Mouse (Mus musculus) adrenal gland, adult 2 months (tissue): ENCODE data around the gene Slc25a11. TPM values are rescaled to one million over a fixed set of nuclear protein-coding genes. Genes with fewer than 3 reads are reported as not detected.

Experiments
- DNase-seq: peaks from one replicate; pipeline ENCODE4 v3.0.0; 2021
- polyA plus RNA-seq: library from polyadenylated mRNA; depleted of rRNA; stranded (reverse); fragments of >200 nt; gene quantifications from 2 replicates; pipeline ENCODE4 v1.2.3, GENCODE M21; 2012; rRNA removed
- total RNA-seq, 2 experiments: library from RNA; stranded (reverse); gene quantifications; 2 replicates each; pipeline ENCODE4 v1.2.3; 2021

Slc25a11 gene
- total and polyA plus RNA-seq, 3 experiments, result 118 to 140 (median 124) TPM

DNA sequence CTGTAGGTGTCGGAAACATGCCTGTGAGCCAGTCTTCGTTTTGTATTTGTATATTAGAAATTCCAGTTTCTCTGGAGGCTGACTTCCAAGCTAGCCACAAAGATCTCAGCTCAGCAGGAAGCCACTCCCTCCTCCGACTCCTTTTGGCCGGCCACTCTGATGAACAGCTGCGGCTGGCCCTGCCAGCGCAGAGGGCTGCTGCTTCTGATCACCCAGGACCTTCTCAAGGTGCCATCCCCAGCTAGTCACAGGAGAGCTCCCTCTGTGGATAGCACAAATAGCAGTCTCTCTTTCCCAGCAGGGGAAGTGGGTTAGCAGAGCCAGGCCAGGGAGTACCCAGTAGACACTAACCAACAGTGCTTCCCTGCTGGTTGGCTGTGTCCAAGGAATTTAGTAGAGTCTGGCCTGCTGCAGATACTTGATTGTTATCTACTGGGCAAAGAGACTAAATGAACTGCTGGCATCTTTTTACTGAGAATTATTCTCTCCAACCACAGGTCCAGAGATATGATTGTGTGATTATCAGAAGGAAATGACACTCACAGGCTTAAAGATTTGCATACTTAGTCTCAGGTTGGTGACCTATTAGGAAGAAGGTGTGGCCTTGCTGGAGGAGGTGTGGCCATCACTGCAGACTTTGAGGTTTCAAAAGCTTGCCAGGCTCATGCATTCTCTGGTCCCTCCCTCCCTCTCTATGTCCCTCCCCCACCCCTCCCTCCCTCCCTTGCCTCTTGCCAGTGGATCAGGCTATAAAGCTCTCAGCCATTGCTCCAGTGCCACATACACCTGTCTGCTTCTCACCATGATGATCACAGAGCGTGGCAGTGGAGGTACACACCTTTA, 25.1 kb downstream of the Slc25a11 start:
- DNase-seq, result no peak

DNA sequence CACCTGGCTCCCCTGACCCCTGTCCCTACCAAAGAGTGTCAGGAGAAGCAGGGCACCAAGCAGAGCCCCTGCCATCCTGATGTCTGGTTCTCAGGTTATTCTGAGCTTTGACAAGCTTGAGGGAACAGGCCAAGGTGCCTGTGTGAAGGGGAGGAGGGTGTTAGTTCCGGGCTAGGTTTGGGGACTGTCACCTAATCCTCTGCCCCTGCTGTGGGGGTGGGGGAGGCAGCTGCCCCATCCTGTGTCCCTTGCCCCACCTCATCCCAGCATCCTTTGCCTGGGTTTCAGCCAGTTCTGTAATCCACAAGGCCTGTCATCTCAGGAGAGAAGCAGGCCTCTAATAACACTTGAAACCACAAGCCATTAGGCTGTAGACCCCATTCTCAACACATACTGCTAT, 28.2 kb downstream of the Slc25a11 start, which contains the start of gene Chrne:
Chrne (minus strand) TSS at position 116 of the 400 bp plus-strand sequence.
- DNase-seq, result no peak

DNA sequence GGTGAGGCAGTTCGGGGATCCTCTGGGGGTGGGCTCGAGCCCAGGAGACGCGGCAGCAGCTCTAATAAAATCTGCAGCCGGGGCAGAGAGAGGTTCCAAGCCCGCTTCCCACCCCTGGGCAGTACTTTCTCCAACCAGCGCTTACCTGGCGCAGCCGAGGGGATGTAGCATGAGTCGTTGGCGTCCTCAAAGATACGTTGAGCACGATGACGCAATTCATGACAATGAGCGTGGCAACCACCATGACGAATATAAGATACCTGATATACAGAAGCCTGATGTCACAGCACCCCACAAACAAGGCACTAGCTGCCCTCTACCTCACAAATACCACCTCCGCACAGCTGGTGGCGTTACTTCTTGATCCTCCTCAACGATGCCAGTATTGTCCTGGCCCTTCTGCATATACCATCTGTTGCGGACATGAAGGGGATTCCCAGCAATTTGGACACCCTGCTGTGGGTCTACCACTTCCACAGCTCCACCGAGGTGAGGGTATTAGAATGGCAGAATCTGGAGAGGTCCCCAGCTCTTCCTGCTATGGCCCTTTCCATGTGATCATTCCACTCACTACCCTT, 31.7 kb downstream of the Slc25a11 start, which contains the start of gene 4930544D05Rik:
4930544D05Rik (plus strand) TSS at position 333 of the 578 bp plus-strand sequence.
- no peak for DNase-seq

DNA sequence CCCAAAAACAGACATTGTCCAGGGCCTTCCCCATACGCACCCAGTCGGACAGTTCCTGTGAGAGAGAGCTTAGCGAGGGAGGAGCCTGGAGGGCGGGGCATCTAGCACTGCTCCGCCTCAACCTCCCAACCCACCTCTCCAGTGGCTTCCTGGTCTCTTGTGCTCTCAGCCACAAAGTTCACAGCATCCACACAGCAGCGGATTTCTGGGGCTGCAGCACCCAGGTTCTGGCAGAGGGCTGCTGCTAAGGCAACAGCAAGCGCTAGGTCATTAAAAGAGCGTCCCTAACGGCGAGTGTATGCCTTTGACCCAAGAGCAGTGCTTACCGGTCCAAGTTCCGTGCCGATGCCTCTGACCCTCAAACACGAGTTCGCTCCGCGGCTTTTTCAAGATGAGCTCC, 32.2 kb downstream of the Slc25a11 start:
- DNase-seq, result peak; percentile 82

DNA sequence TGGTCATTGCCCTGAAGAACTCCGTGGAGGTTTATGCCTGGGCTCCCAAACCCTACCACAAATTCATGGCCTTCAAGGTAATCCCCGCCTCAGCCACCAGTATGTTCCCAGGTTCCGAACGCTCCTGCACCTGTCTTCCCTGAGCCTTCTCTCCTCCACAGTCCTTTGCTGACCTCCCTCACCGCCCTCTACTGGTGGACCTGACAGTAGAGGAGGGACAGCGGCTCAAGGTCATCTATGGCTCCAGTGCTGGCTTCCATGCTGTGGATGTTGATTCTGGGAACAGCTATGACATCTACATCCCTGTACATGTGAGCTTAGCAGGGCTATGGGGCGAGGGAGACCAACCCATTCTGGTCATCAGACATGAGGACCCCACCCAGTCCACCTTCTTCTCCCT, 34.8 kb downstream of the Slc25a11 start:
- no peak for DNase-seq

DNA sequence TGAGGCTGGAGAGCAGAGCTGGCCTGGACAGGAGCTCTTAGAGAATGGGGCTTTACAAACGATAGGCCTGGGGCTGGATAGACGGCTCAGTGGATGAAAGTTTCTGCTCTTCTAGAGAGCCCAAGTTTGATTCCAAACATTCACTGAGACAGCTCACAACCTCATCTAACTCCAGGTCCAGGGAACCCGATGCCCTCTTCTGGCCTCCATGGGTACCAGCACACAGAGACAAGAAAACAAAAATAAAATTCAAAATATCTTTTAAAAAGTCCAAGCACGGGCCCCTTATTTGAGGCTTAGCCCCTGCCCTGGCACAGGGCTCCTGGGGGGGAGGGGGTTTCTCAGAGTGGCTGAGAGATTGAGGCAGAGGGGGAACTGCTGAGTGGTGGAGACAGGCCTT, 36.5 kb downstream of the Slc25a11 start:
- DNase-seq, result no peak

DNA sequence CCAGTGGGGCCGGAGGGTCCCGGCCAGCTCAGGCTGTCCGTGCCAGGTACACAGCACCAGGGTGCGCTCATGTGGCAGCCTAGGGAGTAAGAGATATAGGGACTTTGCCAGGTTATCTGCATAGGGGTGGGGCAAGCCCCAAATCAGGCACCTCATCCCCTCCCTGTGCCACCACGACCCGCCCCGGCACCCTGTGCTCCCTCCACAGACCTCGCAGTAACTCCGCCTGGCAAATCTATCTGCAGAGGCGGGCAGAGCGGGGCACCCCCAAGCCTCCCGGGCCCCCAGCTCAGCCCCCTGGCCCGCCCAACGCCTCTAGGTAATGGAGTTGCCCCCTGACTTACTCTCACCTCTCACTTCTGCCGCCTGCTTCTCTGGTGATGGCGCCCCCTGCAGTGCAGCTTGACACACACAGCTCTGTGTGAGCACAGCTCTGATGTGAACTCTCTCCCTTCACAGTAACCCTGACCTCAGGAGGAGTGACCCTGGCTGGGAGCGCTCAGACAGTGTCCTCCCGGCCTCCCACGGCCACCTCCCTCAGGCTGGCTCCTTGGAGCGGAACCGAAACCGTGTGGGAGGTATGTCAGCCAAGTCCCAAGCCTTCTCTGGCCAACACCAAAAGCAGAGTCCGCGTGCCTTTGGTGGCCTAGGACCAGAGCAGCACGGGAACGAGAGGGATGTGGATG, 38.8 kb downstream of the Slc25a11 start:
- peak; percentile 30 for DNase-seq

DNA sequence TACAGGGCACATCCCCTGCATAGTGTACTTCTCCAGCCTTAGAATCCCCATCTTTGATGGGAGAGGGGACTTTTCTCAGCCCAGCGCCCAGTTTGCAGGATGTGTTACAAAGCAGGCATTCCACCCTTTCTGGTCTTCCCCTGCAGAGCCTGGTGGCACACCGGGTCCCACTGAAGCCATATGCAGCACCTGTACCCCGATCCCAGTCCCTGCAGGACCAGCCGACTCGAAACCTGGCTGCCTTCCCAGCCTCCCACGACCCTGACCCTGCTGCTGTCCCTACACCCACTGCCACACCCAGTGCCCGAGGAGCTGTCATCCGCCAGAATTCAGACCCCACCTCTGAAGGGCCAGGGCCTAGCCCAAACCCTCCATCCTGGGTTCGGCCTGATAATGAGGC, 39.7 kb downstream of the Slc25a11 start:
- DNase-seq, result no peak

DNA sequence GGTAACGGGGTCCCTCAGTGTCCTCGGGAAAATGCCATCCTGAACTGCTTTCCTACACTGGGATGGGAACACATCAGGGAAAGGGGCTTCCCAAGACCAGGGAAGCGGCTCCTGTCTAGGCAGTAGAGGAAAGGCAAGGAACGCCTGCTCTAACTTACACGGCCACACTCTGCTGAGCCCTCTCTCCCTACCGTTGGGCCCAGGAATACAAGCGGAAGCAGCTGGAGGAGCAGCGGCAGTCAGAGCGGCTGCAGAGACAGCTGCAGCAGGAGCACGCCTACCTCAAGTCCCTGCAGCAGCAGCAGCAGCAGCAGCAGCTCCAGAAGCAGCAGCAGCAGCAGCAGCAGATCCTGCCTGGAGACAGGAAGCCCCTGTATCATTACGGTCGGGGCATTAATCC, 40.6 kb downstream of the Slc25a11 start:
- no peak for DNase-seq

DNA sequence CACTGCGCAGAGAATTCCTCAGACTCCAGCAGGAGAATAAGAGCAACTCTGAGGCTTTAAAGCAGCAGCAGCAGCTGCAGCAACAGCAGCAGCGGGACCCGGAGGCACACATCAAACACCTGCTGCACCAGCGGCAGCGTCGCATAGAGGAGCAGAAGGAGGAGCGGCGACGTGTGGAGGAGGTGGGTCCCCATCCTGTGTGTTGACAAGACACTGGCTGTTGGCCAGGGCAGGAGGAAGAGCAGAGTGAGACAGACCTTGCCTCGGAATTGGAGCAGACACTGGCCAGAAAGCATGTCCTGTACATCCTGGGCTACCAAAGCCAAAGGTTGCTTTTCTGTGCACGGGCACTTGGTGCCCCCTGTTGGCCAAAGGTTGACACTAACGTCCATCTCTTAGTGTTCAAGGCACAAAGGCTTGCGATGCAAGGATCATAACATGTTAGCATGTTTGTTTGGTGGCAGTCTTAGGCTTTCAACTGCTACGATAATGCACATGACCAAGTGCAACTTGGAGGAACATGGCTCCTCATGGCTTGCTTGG, 42.2 kb downstream of the Slc25a11 start:
- DNase-seq, result peak; percentile 78

DNA sequence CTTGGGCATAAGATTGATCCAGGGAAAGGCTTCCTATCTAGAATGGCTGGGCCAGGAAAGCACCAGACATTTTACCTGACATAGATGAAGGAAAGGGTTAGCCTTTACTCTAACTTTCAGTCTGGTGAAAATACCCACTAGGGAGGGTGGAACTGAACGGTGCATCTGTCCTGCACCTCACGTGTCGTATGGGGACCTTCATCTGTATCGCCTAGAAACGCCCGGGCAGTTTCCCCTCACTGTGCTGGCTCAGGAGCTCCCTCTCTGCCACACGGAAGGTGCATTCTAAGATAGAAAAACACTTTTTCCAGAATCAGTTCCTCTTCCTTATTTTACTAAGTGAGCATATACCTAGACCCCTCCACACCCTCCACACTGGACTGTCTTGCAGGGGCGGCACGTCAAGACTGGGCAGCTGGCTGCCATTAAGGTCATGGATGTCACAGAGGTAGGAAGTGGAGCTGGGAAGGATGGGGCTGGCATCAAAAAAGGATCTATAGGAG, 48.8 kb downstream of the Slc25a11 start:
- no peak for DNase-seq

DNA sequence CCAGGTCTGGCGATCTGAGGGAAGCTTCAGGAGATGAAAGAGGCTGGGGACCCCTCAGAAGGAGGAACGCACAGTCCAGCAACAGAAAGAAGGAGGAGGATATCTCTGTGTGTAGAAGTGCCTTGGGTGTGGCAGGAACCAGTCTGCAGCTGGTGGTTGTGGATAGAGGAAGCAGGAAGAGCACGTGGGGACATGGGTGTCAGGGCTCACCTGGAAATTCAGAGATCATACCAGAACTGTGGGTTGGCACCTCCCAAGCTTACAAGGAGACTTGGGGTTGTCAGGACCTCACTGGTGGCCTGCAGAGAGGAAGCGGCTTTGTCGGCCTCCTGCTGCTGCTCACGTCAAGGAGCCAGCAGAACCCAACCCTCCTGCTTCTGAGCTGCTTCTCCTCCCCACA, 50.0 kb downstream of the Slc25a11 start:
- DNase-seq, result no peak

DNA sequence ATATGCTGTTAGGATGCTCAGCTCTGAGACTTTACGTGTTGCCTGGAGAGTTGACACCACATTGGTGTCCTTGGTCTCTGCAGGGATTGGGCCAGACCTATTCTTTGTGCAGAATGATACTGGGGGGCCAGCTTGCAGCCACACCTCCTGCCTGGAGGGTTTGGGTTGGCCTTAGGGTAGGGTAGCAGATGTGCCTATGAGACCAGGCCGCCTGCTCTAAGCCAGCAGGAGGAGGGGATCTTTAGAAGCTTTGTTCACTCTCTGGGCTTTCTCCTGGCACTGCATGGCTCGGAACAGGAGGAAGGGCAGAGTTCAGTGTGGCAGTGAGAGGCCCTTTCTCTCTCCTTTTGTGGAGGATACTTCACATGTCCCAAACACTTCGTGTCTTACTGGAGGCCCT, 51.2 kb downstream of the Slc25a11 start:
- DNase-seq, result no peak

DNA sequence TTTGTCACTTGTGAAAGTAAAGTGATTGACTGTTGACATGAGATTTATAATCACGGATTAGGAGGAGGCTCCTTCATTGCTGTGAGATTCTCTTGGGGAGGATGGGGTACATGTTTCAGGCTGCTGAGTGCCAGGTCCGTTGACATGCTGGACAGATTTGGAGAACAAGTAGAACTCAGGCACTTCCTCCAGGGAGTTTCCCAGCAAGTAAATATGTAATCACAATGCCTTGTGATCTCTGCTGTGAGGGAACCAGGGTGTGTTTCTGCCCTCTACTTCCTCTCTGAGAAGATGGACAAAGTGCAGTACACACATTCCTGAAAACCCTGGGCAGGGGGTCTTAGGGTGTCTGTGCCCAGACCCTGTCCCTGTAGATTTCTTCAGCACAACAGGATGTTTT, 51.6 kb downstream of the Slc25a11 start:
- no peak for DNase-seq

DNA sequence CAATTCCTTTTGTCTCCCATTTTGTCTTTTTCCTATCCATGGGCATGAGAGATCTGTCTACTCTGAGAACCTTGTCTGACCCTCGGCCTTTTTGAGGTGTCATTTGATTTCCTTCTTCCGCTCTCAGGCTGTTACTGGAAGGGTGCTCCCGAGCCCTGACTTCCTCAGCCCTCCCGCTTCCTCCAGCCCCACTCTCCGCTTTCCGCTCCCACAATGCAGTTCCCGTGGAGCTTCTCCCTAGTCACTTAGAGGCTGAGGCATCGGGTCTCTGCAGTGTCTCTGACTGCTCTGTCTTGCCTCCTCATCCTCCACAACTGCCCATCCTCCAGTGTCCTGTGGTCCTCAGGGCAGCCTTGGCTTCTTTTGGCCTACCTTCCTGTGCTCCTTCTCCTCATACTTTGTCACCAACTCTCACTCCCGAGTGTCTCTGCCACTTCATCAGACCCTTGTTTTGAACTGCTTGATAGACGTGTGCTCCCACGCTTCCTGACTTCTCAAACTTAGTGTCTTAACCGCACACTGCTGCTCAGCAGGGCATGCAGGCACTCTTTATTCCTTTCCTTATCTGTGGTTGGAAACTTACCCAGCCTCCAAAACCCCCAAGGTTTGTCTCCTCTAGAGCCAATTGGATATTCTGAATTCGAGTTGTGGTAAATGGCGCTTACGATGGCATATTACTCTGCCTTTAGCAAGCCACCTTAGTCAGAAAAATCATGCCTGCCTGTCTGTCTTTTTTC, 52.9 kb downstream of the Slc25a11 start:
- peak; percentile 45 for DNase-seq

Other genes with a start within 250 kb of the Slc25a11 start
- gene Pelp1, start 237.4 kb downstream of the Slc25a11 start, total RNA-seq, result 10 to 100 TPM; 15.4 to 22.2 TPM
- 25.0 and 39.1 TPM in 2 replicates for gene Pelp1, start 237.4 kb downstream of the Slc25a11 start, polyA plus RNA-seq
- gene Arrb2, start 214.8 kb downstream of the Slc25a11 start, total RNA-seq, result 10 to 100 TPM; 27.2 to 27.7 TPM
- 24.2 and 26.9 TPM in 2 replicates for gene Arrb2, start 214.8 kb downstream of the Slc25a11 start, polyA plus RNA-seq
- 10 to 100 TPM; 20.4 to 21.6 TPM for gene Med11, start 195.6 kb downstream of the Slc25a11 start, total RNA-seq
- gene Med11, start 195.6 kb downstream of the Slc25a11 start, polyA plus RNA-seq, result 8.9 TPM in 2 replicates
- 1 to 10 TPM; 1.2 to 1.5 TPM for gene Zmynd15, start 188.0 kb downstream of the Slc25a11 start, total RNA-seq
- gene Zmynd15, start 188.0 kb downstream of the Slc25a11 start, polyA plus RNA-seq, result 4.6 and 5.3 TPM in 2 replicates
- 10 to 100 TPM in 1 of 2 experiments, 1 to 10 TPM in 1; 9.4 to 14.0 TPM for gene Cxcl16, start 187.5 kb downstream of the Slc25a11 start, total RNA-seq
- gene Cxcl16, start 187.5 kb downstream of the Slc25a11 start, polyA plus RNA-seq, result 16.2 and 18.7 TPM in 2 replicates
- gene Tm4sf5, start 142.2 kb downstream of the Slc25a11 start, total RNA-seq, result 1 to 10 TPM in 1 of 2 experiments, under 1 TPM in 1; 0.52 to 1.5 TPM
- gene Tm4sf5, start 142.2 kb downstream of the Slc25a11 start, polyA plus RNA-seq, result 0.51 TPM in 1 of 2 replicates, not detected in the other
- gene Vmo1, start 132.9 kb downstream of the Slc25a11 start, total RNA-seq, result under 1 TPM in 1 of 2 experiments, not detected in 1; 0.45 TPM
- not detected in 2 replicates for gene Vmo1, start 132.9 kb downstream of the Slc25a11 start, polyA plus RNA-seq
- under 1 TPM in 1 of 2 experiments, not detected in 1; 0.23 TPM for gene Gltpd2, start 128.3 kb downstream of the Slc25a11 start, total RNA-seq
- 0.22 and 0.31 TPM in 2 replicates for gene Gltpd2, start 128.3 kb downstream of the Slc25a11 start, polyA plus RNA-seq
- gene Psmb6, start 122.1 kb downstream of the Slc25a11 start, total RNA-seq, result 100 to 1,000 TPM; 269 to 295 TPM
- 227 and 268 TPM in 2 replicates for gene Psmb6, start 122.1 kb downstream of the Slc25a11 start, polyA plus RNA-seq
- gene Gm40193, start 114.5 kb downstream of the Slc25a11 start, total RNA-seq, result not detected
- not detected in 2 replicates for gene Gm40193, start 114.5 kb downstream of the Slc25a11 start, polyA plus RNA-seq
- 10 to 100 TPM in 1 of 2 experiments, 1 to 10 TPM in 1; 8.0 to 10.9 TPM for gene Pld2, start 107.4 kb downstream of the Slc25a11 start, total RNA-seq
- 12.8 and 18.4 TPM in 2 replicates for gene Pld2, start 107.4 kb downstream of the Slc25a11 start, polyA plus RNA-seq
- 10 to 100 TPM; 44.8 to 46.0 TPM for gene Mink1, start 84.6 kb downstream of the Slc25a11 start, total RNA-seq
- gene Mink1, start 84.6 kb downstream of the Slc25a11 start, polyA plus RNA-seq, result 59.1 and 62.8 TPM in 2 replicates
- gene 4930544D05Rik, start 31.6 kb downstream of the Slc25a11 start, total RNA-seq, result not detected
- not detected in 2 replicates for gene 4930544D05Rik, start 31.6 kb downstream of the Slc25a11 start, polyA plus RNA-seq
- gene Chrne, start 28.3 kb downstream of the Slc25a11 start, total RNA-seq, result not detected
- 0.30 TPM in 1 of 2 replicates, not detected in the other for gene Chrne, start 28.3 kb downstream of the Slc25a11 start, polyA plus RNA-seq
- gene Gp1ba, start 8.4 kb downstream of the Slc25a11 start, total RNA-seq, result under 1 TPM in 1 of 2 experiments, not detected in 1; 0.12 TPM
- gene Gp1ba, start 8.4 kb downstream of the Slc25a11 start, polyA plus RNA-seq, result 0.03 TPM in 1 of 2 replicates, not detected in the other
- 100 to 1,000 TPM in 1 of 2 experiments, 10 to 100 TPM in 1; 76.9 to 106 TPM for gene Rnf167, start 244 bp downstream of the Slc25a11 start, total RNA-seq
- gene Rnf167, start 244 bp downstream of the Slc25a11 start, polyA plus RNA-seq, result 91.4 and 101 TPM in 2 replicates
- gene Pfn1, start 7.2 kb upstream of the Slc25a11 start, total RNA-seq, result 100 to 1,000 TPM; 833 to 893 TPM
- gene Pfn1, start 7.2 kb upstream of the Slc25a11 start, polyA plus RNA-seq, result 2,948 and 4,143 TPM in 2 replicates
- gene Eno3, start 9.7 kb upstream of the Slc25a11 start, total RNA-seq, result 10 to 100 TPM; 18.3 to 67.6 TPM
- gene Eno3, start 9.7 kb upstream of the Slc25a11 start, polyA plus RNA-seq, result 8.0 and 16.9 TPM in 2 replicates
- 10 to 100 TPM; 83.5 to 85.9 TPM for gene Spag7, start 21.9 kb upstream of the Slc25a11 start, total RNA-seq
- 12.3 and 16.0 TPM in 2 replicates for gene Spag7, start 21.9 kb upstream of the Slc25a11 start, polyA plus RNA-seq
- 10 to 100 TPM; 36.8 to 51.7 TPM for gene Camta2, start 40.6 kb upstream of the Slc25a11 start, total RNA-seq
- gene Camta2, start 40.6 kb upstream of the Slc25a11 start, polyA plus RNA-seq, result 44.8 and 58.4 TPM in 2 replicates
- 10 to 100 TPM in 1 of 2 experiments, 1 to 10 TPM in 1; 8.2 to 15.7 TPM for gene Inca1, start 52.7 kb upstream of the Slc25a11 start, total RNA-seq
- gene Inca1, start 52.7 kb upstream of the Slc25a11 start, polyA plus RNA-seq, result 12.9 and 15.8 TPM in 2 replicates
- 100 to 1,000 TPM; 184 to 214 TPM for gene Kif1c, start 53.1 kb upstream of the Slc25a11 start, total RNA-seq
- 71.5 and 79.5 TPM in 2 replicates for gene Kif1c, start 53.1 kb upstream of the Slc25a11 start, polyA plus RNA-seq
- 10 to 100 TPM in 1 of 2 experiments, 1 to 10 TPM in 1; 8.0 to 12.6 TPM for gene Zfp3, start 116.7 kb upstream of the Slc25a11 start, total RNA-seq
- gene Zfp3, start 116.7 kb upstream of the Slc25a11 start, polyA plus RNA-seq, result 1.5 and 2.0 TPM in 2 replicates
- gene Scimp, start 165.1 kb upstream of the Slc25a11 start, total RNA-seq, result 1 to 10 TPM in 1 of 2 experiments, under 1 TPM in 1; 0.81 to 3.5 TPM
- gene Scimp, start 165.1 kb upstream of the Slc25a11 start, polyA plus RNA-seq, result 1.2 and 1.3 TPM in 2 replicates
- 100 to 1,000 TPM; 141 to 170 TPM for gene Rabep1, start 197.3 kb upstream of the Slc25a11 start, total RNA-seq
- gene Rabep1, start 197.3 kb upstream of the Slc25a11 start, polyA plus RNA-seq, result 21.3 and 25.9 TPM in 2 replicates